Mouse (Mus musculus) megakaryocyte-erythroid progenitor cell, adult 5-6 weeks (primary cell): ENCODE results near the gene Cdt1. TPM values are rescaled to one million over a fixed set of nuclear protein-coding genes. Genes with fewer than 3 reads are reported as not detected.

ENCODE experiments used
- ATAC-seq: replicated peaks from 2 replicates; pipeline ENCODE4 v1.8.0; 2016; ENCODE audit warnings: mild to moderate bottlenecking, inconsistent platforms; ENCODE audit not compliant: severe bottlenecking, poor library complexity, low FRiP score, low TSS enrichment
- total RNA-seq, 2 experiments: library from RNA; stranded (forward) in 1 of 2; stranded (reverse) in 1 of 2; fragments of 200-1000, 215-1000 nt in 1 of 2; fragments of >200 nt in 1 of 2; fragmentation: Nextera tagmentation in 1 of 2; gene quantifications; 2 replicates each; pipeline ENCODE4 v1.2.3; 2014 to 2017

Gene Cdt1
- total RNA-seq (2014; fragmentation: Nextera tagmentation) (133 and 150 TPM in 2 replicates), total RNA-seq (2017) (34.5 and 70.6 TPM in 2 replicates)

- peak; percentile 88 for ATAC-seq
These were observed at the start of gene Cdt1 for GRCm38 (mm10) chr8:122567361-122568108. Gene Cdt1, plus strand, starts transcription at chr8:122568015.

- ATAC-seq, result no peak
These were observed 47.2 kb upstream of the Cdt1 start for GRCm38 (mm10) chr8:122520611-122521010.

- ATAC-seq, result 0 out of 2 replicates have a peak, but pooled peaks have one; percentile 9
These were observed 44.8 kb upstream of the Cdt1 start for GRCm38 (mm10) chr8:122522796-122523651.

- ATAC-seq, result no peak
These were observed 44.0 kb upstream of the Cdt1 start for GRCm38 (mm10) chr8:122523652-122524360.

DNA sequence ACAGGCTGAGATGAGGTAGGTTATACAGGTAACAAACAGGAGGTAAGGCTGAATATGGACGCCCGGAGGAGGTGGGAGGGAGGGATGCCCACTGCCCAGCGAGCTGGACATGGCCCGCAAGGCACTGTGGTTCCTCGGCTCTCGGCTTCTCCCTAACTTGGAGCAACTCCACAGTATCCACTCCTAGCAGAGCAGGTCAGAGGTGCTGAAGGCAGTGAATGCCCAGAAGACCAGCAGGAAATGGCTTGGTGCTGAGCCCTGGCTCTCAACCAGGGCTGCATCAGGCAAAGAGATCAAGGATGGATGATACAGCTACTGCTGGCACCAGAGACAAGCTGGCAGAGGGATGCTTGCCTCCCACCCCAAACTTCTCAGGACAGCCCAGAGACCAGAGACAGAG lies 43.3 kb upstream of the Cdt1 start:
- ATAC-seq, result no peak

- peak; percentile 50 for ATAC-seq
These were observed 42.8 kb upstream of the Cdt1 start for GRCm38 (mm10) chr8:122525004-122525403.

- no peak for ATAC-seq
These were observed 41.7 kb upstream of the Cdt1 start for GRCm38 (mm10) chr8:122526084-122526483.

DNA sequence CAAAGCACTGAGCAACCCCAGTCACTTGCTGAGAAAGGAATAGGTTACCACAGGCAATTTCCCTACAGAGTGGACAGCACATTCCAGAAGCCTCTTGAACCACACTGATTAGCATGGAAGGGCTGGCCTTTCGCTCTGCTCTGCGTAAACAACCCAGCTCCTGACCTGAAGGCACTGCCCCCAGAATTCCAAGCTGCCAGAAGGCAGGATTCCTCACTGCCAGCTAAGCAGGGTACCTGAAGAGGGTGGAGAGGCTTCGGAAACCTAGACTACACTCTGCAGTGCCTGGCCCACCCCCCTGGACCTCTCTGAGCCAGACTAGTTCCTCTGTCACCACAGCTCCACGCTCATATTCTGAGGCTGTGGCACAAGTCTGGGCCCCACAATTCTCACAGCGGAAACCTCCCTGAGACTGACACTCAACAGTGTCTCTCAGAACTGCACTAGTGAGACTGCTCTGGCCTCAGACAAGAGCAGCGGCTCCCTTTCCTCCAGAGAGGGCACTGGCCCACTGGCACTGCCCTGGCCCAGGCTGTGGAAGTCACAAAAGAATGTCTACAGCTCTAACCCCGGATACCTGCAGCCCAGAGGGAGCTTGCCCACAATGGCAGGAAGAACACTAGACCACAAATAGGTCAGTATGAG lies 41.2 kb upstream of the Cdt1 start:
- no peak for ATAC-seq

GRCm38 (mm10) chr8:122527937-122528336 lies 39.9 kb upstream of the Cdt1 start:
- ATAC-seq, result no peak

DNA sequence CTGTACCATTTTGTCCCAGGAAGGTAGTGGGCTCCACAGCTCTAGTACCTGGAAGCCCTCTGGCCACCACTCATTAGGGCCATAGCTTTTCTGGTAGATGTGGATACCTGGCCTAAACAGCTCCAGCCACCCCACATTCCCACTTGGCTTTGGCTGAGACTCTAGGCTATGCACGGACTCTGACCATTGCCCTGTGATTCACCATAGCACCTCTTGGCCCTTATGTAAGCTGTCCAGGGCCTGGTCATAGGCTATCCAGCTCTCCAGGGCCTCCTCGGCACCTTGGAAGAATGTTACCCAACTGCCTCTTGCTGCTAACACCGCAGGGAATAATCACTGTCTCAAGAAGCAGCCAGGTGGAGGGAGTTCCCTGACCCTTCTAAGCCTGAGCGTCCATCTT lies 38.7 kb upstream of the Cdt1 start:
- ATAC-seq, result no peak

DNA sequence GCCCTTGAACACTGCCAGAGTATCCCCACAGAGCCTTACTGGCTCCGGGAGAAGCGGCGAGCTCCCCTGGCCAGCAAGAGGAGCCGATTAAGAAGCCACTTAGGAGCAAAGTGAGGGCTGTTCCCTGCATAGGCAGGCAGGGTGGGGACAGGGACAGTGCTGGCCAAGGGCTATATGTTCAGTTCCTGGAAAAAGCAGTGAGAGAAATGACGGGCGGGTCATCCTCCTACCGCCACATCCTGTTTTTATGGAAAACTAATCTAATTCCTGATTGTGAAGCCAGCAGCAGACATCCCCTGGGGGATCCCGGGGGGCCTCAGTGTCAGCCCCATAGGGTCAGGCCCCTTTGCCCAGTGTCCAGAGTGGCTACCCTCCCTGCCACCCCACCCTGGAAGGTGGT lies 36.5 kb upstream of the Cdt1 start:
- ATAC-seq, result no peak; the same call in 1 of the 2 replicates

GRCm38 (mm10) chr8:122537033-122537432 lies 30.8 kb upstream of the Cdt1 start:
- ATAC-seq, result no peak

DNA sequence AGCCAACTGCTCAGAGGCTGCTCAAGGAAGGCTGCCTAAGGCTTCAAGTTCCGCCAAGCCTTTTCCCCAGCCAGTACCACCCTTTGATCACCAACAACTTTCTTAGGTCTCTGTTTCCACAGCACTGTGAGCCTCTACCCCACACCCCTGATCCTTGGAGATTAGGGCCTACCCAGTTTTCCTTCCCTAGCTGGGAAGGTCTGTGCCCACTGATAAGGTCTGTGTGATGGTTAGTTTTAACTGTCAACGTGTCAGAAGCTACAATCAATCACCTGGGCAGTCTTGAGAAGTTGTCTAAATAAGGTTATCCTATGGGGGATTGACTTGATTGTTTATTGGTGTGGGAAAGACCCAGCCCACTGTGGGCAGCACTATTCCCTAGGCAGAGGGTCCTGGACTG lies 30.0 kb upstream of the Cdt1 start:
- ATAC-seq, result peak; percentile 88

DNA sequence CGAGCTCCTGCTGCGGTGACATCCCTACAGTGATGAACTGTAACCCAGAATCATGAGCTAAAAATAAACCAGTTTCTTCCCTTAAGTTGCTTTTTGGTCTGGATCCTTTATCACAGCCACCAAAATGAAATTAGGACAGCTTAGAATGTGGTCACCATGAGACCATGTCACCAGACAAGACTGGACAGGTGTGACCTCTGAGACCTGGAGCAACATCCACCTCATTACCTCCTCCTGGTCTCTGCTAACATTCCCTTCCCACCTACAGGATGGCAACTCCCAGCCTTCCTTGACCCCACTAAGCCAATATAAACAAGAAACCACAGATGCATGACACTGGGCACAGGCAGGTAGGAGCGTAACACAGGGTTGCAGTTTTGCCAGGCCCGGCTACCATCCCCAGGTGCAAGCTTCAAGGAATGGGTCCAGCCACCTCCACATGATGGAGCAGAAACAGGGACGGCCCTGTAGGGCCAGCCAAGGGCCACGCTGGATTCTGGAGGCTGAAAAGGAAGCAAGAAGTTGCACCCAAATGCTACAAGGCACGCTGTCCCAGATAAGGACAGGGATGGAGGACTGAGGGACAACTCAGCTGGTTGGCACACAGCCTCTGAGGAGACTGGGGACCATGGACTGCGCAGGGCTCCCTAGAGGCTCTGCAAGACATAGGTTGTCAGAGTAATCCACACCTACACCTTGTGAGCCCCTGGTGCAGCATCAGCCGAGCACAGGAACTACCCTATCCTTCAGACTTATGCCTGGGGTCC lies 29.3 kb upstream of the Cdt1 start:
- peak; percentile 62 for ATAC-seq

- no peak for ATAC-seq
These were observed 23.7 kb upstream of the Cdt1 start for GRCm38 (mm10) chr8:122544138-122544537.

- peak; percentile 77 for ATAC-seq
These were observed 21.6 kb upstream of the Cdt1 start for GRCm38 (mm10) chr8:122546066-122546755.

GRCm38 (mm10) chr8:122546811-122547453 lies 20.9 kb upstream of the Cdt1 start:
- no peak for ATAC-seq

DNA sequence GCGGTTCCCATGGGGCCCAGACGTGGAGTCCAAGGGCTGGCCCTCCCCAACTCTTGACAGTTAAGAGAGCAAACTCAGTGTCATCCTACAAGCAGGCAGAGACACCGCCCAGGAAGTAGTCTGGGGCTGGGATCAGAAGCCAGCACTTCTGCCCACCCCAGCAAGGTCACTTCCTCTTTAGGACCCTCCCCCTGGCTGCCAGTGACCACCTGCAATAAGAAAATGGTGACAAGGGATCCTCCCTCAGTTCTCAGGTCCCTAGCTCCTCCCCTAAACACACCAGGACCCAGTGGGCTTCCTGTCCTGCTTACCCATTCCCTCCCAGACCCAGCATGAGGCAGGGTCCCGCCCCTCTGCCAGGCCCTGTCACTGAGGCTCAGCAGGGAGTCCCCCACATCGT lies 20.0 kb upstream of the Cdt1 start:
- ATAC-seq, result peak; percentile 53
